Mouse (Mus musculus) left cerebral cortex, adult 8-10 months (tissue): ENCODE measurements around the gene Alpk1. TPM values are rescaled to one million over a fixed set of nuclear protein-coding genes. Genes with fewer than 3 reads are reported as not detected.

Source experiments
- DNase-seq, 2 experiments: peaks; one replicate each; pipeline ENCODE4 v3.0.0; 2022; ENCODE audit warnings: low spot score in 2 of 2
- total RNA-seq, 4 experiments: library from RNA; stranded (reverse); gene quantifications; 2 replicates each; pipeline ENCODE4 v1.2.4; 2022

The Alpk1 gene
- total RNA-seq, 4 experiments from 2014 or later, result 5.9 to 8.1 (median 7.3) TPM

- no peak for DNase-seq
Measured at GRCm38 (mm10) chr3:127745504-127745903, 34.8 kb downstream of the Alpk1 start.

DNA sequence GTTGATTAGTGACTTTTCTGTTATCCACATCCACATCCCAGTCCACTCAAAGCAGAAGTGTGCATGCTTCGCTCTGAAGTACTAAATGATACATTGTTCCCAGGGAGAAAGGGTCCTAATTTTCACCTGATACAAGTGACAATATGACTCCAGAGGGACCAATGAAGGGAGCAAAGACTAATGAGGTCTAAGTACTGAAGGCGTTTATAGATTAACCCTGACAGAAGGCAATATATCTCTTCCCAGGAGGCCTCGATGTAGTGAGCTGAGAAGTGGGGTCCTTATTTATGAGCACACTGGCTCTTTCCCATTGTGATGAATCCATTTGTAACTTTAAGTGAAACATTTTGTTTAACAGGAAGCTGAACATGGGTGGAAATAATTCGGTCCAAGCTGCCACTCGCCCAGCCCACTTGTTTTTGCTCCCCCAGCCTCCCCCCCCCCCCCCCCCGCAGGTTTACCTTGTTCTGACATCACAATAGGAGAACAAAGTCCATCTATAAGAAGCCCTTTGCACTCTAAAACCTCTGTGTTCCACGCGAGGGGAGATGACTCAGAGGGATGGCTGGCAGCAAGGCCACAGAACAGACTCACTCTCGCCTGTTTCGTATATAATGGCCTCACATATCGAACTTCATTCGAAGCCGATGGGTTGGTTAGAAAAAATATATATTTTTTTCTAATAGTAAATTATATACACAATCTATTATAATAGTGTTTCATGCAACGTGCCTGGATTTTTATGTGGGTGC is 36.5 kb downstream of the Alpk1 start:
- no peak for DNase-seq

- DNase-seq, result no peak
Measured at GRCm38 (mm10) chr3:127741473-127741872, 38.9 kb downstream of the Alpk1 start.

GRCm38 (mm10) chr3:127737876-127738275 is 42.5 kb downstream of the Alpk1 start:
- DNase-seq, result no peak

DNA sequence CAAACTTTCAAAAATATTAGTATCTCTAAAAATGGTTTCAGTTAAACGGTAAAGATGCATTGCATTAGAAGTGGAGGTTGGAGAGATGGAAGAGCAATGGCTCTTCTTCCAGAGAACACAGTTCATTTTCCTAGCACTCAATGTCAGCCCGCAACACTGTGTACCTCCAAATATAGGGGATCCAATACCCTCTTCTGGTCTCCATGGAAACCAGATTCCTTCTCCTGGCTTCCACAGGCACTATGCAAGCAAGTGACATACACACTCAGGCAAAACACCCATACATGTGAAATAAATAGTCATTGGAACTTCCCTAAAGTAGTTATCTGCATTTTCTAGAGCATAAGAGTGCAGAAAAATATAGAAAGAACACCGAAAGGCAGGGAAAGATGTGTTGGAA is 44.9 kb downstream of the Alpk1 start:
- no peak for DNase-seq

GRCm38 (mm10) chr3:127729513-127730137 is 50.7 kb downstream of the Alpk1 start:
- DNase-seq, result no peak

GRCm38 (mm10) chr3:127728851-127729512 is 51.3 kb downstream of the Alpk1 start:
- DNase-seq, result no peak

DNA sequence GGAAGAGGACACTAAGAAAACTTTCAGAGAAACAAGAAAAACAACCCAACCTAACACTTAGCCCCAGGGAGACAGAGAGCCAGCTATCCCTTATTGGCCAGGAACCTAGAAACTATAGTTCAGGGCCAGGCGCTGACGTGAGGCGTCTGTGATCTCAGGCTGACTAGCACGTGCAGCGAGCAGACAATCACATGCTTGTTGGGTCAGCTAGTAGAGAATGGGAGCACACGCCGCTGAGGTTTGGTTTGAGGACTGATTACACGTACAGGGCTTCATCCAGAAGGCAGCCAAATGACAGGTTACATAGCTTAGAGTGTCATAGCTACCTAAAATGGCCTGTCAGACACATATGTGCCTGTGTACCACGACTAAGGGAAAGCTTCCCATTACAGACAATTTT is 52.3 kb downstream of the Alpk1 start:
- DNase-seq, result no peak

- DNase-seq, result no peak
Measured at GRCm38 (mm10) chr3:127720948-127721347, 59.4 kb downstream of the Alpk1 start.

- no peak for DNase-seq
Measured at GRCm38 (mm10) chr3:127720050-127720449, 60.3 kb downstream of the Alpk1 start.

- DNase-seq, result no peak
Measured at GRCm38 (mm10) chr3:127719601-127720000, 60.7 kb downstream of the Alpk1 start.

DNA sequence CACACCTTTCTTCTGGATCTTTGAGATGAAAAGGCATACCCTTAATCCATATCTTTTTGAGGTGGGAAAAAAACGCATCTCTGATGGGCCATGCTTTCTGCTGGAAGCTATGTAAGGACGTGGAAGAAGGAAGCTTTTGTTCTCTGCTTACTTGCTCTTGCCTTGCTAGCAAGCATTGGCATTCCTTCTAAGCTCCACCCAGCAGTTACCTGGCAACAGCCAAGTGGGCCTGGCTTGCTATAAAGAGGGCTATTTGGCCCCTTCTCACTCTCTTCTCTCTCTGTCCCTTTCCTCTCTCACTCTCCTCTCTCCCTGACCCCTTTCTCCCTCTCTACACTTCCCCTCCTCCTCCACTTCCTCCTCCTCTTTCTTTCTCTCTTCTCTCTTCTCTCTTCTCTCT is 63.6 kb downstream of the Alpk1 start:
- DNase-seq, result no peak

DNA sequence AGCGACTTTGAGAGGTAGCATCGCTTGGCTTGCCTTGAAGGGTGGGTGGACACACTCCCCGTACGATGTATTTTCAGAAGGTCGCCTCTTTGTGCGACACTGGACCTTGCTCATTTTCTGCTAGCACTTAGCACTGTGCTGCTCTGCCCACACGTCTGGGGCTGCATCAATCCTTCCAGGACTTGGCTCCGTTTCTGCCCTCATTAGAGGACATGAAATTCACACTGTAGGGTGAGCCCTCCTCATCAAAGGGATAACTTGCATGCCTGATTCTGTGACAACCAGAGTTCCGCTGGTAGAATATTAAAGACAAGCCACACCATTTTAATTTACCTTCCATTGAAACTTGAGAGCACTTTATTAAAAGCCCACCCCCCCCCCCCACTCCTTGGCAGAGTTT is 67.2 kb downstream of the Alpk1 start:
- no peak for DNase-seq

- DNase-seq, result no peak
Measured at GRCm38 (mm10) chr3:127711536-127711935, 68.8 kb downstream of the Alpk1 start.

GRCm38 (mm10) chr3:127707089-127707485 is 73.2 kb downstream of the Alpk1 start:
- DNase-seq, result no peak

GRCm38 (mm10) chr3:127706445-127707088 is 73.8 kb downstream of the Alpk1 start:
- DNase-seq, result no peak

DNA sequence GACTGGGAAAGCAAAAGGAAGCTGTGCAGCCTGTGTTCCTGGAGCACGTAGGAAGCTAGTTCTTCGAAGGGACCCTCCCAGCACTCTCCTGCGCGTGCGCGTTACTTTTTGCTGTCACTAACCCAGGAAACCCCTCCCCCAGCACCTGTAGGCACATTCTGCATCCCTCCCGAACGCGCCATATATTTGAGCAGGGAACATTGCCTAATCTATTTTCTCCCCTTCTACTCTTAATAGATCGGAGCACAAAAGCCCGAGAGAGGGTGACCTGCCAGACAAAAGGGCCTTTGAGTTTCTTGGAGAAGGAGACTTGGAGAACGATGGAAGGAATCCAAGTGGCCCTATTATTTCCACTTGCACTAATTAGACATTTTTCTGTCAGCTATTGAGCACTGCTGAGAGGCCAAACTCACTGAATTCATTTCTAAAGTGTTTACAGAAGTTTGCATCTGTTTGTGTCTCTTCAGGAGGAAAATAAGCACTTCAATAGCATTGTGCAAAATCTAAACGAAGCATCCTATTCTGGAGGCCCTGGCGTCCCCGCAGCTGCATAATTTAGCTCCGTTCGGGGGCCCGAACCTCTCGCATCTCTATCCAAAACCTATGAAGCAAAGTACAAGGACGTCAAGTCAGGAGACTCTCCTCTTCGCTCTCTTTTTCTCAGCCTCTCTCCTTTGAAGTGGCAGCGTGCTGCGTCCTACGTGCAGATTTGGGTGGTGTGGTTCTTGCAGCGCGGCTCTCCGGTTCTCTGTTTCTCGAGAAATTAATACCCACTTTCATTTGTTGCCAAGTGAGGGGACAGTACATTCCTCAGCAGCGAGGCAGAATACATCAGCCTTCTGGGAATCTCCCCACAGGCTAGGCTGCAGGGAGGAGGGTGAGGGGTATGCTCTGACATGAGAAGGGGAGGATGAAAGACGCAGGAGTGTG is 74.5 kb downstream of the Alpk1 start:
- peak; percentile 9 to 43 for DNase-seq

DNA sequence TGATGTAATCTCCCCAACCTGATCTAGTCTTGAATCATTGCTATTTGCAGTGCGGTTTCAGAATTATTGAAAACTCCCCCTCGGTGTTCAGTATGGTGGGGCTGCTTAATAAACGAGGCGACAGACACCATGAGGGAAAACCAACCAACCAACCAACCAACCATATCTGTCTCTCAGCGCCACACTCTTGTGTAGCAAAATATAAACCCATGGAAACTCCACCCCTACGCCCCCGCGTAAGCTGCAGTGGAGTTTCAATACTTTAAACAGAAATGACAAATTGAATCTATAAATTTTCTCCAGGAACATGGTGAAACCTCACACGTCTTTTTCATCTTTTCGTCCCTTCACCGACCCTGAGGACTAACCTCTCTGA is 75.2 kb downstream of the Alpk1 start:
- DNase-seq, result no peak

- DNase-seq, result no peak
Measured at GRCm38 (mm10) chr3:127701196-127701825, 79.0 kb downstream of the Alpk1 start.

DNA sequence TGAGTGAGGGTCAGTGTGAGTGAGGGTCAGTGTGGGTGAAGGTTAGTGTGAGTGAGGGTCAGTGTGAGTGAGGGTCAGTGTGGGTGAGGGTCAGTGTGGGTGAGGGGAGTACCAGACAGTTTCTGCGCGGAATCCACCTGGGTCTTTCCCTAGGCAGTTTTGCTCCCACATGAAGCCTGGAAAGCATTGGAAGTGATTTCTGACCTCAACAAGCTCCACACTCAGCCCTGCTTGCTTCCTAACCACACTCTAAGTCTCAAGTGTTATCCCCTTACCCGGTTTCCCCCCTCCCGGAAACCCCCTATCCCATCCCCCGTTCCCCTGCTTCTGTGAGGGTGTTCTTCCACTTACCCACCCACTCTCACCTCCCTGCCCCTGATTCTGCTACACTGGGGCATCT is 81.7 kb downstream of the Alpk1 start:
- DNase-seq, result no peak

GRCm38 (mm10) chr3:127696541-127696940 is 83.8 kb downstream of the Alpk1 start:
- no peak for DNase-seq
